8 mouse cellular contexts compared by ENCODE assay signal in the genomic region with DNA sequence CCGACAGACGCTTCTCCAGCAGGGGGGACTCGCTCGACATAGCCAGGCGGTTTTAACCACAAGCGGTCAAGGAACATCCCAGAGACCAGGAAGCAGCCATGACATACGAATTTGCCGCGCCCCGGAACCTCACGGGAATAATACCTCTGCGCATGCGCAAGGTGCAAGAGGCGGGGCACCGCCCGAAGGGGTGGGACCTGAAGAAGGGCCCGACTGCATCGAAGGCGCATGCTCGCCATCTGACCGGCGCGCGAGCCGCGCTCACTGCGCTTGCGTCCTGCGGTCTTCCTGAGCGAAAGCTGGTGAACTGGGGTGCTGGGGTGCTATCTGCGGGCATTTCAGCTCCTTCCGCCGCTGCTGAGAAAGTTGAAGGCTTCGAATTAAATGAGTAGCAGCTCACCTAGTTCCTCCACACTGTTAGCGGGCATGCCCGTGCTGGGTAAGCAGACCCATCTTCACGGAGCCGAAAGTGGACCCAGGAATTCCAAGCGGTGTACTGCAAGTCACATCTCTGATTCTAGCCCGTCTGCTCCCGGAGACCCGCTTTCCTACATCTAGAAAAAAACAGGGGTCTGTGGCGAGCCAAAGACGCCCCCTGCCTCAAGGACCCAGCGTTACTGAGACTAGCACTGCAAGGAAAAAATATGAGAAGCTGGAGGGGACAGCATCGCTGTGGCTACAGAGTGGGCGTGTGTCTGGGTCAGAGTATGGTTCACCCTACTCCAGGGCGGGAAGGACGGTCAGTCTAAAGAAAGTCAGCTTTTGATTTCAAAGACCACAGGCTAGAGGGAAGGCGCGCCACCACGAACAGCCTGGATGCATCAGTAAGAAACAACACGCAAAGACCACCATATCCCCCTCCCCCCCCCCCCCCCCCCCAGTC. TPM values are rescaled to one million over a fixed set of nuclear protein-coding genes. Genes with fewer than 3 reads are reported as not detected.
DNase-seq lines count a peak whose midpoint lies in the region; ATAC-seq lines count a peak whose summit lies in the region.

A gene (minus strand): TSS at position 172 of the 883 bp plus-strand sequence.

- H3K4me1 ChIP-seq in forebrain, embryonic 14.5 days (ENCODE audit: control insufficient read depth, insufficient read depth, low read length) = peaks cover 7% of the 10 kb centered on the region
- peaks cover 16% of the 10 kb centered on the region for H3K4me1 ChIP-seq in neural tube, embryonic 15.5 days

- 2% methylated on average over 53 of the region's 53 CpGs for WGBS in forebrain, embryonic 14.5 days
- under 1% methylated on average over 53 of the region's 53 CpGs for WGBS in neural tube, embryonic 15.5 days

- H3K4me3 ChIP-seq in forebrain, embryonic 14.5 days (ENCODE audit: low read depth, low read length) = peak within 1 kb of the TSS; percentile 77
- peak within 1 kb of the TSS; percentile 72 for H3K4me3 ChIP-seq in neural tube, embryonic 15.5 days (replicated peaks)

- H3K9me3 ChIP-seq in forebrain, embryonic 14.5 days (replicated peaks; ENCODE audit: control insufficient read depth, low read length) = no peaks in the 10 kb centered on the region
- H3K9me3 ChIP-seq in neural tube, embryonic 15.5 days (replicated peaks) = peaks cover 4% of the 10 kb centered on the region; the same call in 1 of the 2 replicates

- peak within 1 kb of the TSS; percentile 79 for H3K9ac ChIP-seq in forebrain, embryonic 14.5 days (ENCODE audit: low read length)
- H3K9ac ChIP-seq in neural tube, embryonic 15.5 days (replicated peaks) = peak within 1 kb of the TSS; percentile 59

- H3K4me2 ChIP-seq in forebrain, embryonic 14.5 days (ENCODE audit: low read length) = peak within 1 kb of the TSS; percentile 96
- H3K4me2 ChIP-seq in neural tube, embryonic 15.5 days = peak within 1 kb of the TSS; percentile 99

- H3K27me3 ChIP-seq in forebrain, embryonic 14.5 days (replicated peaks; ENCODE audit: control insufficient read depth, insufficient read depth, low read length) = no peaks in the 10 kb centered on the region
- no peaks in the 10 kb centered on the region for H3K27me3 ChIP-seq in neural tube, embryonic 15.5 days (replicated peaks)

- DNase-seq in ES-CJ7 (ENCODE audit: low read depth, low spot score) = peak; percentile 97
- peak; percentile 94 for DNase-seq in cerebellum, adult 11 months
- peak; percentile 98 for DNase-seq in forebrain, embryonic 14.5 days (ENCODE audit: low spot score)
- DNase-seq in heart, postnatal 14 days = peak; percentile 95 to 97
- peak; percentile 95 for DNase-seq in layer of hippocampus, adult 11-12 months (ENCODE audit: low spot score)
- DNase-seq in lung, adult 18-20 months = peak; percentile 93 to 96
- DNase-seq in testis, postnatal 14 days (ENCODE audit: low spot score) = peak; percentile 95

- intact Hi-C loops in heart, postnatal 14 days (cut with DNase I) = no loop called here

- peak; percentile 98 for ATAC-seq in forebrain, embryonic 14.5 days
- peak; percentile 97 for ATAC-seq in neural tube, embryonic 15.5 days (ENCODE audit: low FRiP score)

- H3K36me3 ChIP-seq in forebrain, embryonic 14.5 days (ENCODE audit: control insufficient read depth, insufficient read depth, low read length) = 0 out of 2 replicates have a peak, but pooled peaks cover 4% of the 10 kb centered on the region
- H3K36me3 ChIP-seq in neural tube, embryonic 15.5 days = no peaks in the 10 kb centered on the region

- peak within 1 kb of the TSS; percentile 21; the same call in 1 of the 2 replicates for H3K27ac ChIP-seq in forebrain, embryonic 14.5 days (ENCODE audit: low read depth, low read length)
- H3K27ac ChIP-seq in neural tube, embryonic 15.5 days (replicated peaks) = peak within 1 kb of the TSS; percentile 81

RNA-seq across cellular contexts. Expression of the gene that starts here (rescaled TPM):
- polyA plus RNA-seq in forebrain, embryonic 14.5 days (2014; fragmentation: Nextera tagmentation; extraction: Ambion mirVana) = 56.5 and 57.8 TPM in 2 replicates
- 1 to 10 TPM; 4.6 to 5.7 TPM for total RNA-seq in heart, postnatal 14 days (2021)
- polyA plus RNA-seq in neural tube, embryonic 15.5 days (2015; fragmentation: Nextera tagmentation; extraction: Ambion mirVana) = 20.4 and 31.3 TPM in 2 replicates

Comparison
In these comparisons a context has a peak if more than half of its experiments do, and no peak if none do; other contexts are left out.
1. Peak in every context shown above with its lines: DNase-seq, ATAC-seq, H3K4me3 ChIP-seq and H3K27ac ChIP-seq.